Mouse (Mus musculus) small intestine, adult 2 months (tissue): ENCODE data around the gene Rpl37.

ENCODE experiments used
- CTCF ChIP-seq: fragments of 200-500 bp; IDR thresholded peaks from 2 replicates; pipeline ENCODE4 v1.5.1; 2012; ENCODE audit warnings: low read depth, mild to moderate bottlenecking, control low read depth, inconsistent platforms, low read length, moderate library complexity, mixed read lengths; ENCODE audit not compliant: insufficient replicate concordance, insufficient read length; ENCODE audit errors: extremely low read depth
- POLR2A ChIP-seq: fragments of 200-500 bp; IDR thresholded peaks from 2 replicates; pipeline ENCODE4 v1.6.1; 2012; ENCODE audit warnings: low read depth, mild to moderate bottlenecking, control low read depth, inconsistent platforms, low read length, moderate library complexity

- TF ChIP-seq POLR2A = no peak
- TF ChIP-seq CTCF = no peak
Measured at GRCm38 (mm10) chr15:5107686-5108654, 8.5 kb upstream of the Rpl37 start, which contains the start of gene Card6.
